Mouse (Mus musculus): Measurements from ENCODE around the gene B430306N03Rik. TPM values are rescaled to one million over a fixed set of nuclear protein-coding genes. Genes with fewer than 3 reads are reported as not detected.

The B430306N03Rik gene
- polyA plus RNA-seq, 1 experiment, result 9.1 TPM

DNA sequence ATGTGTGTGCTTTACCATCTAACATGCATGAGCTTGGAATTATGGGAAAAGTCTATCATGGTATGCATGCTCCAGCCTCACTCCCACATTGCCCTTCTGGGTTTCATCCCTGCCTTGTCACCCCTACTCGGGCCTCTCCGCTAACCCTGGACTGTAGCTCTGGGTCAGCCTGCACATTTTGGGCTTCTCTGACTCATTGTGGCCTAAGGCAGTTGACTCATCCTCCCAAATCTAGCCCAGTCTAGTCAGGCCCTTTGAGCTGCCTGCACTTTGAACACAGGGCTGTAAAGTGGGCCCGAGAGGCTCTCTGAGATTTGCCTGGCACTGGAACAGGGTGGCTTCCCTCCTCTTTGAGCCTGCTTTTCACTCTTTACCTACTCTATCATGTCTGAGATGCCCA lies 39.9 kb downstream of the B430306N03Rik start:
- H3K36me3 ChIP-seq (ENCODE audit: control insufficient read depth, insufficient read depth, low read length), result no peaks in the 10 kb centered on the region
- 89% methylated on average over 3 of the region's 3 CpGs for WGBS
- no peaks in the 10 kb centered on the region for H3K4me1 ChIP-seq (ENCODE audit: control insufficient read depth, insufficient read depth, insufficient read length)
- H3K27ac ChIP-seq (ENCODE audit: insufficient read depth, low read length), result no peak overlapping the region
- no peaks in the 10 kb centered on the region for H3K27me3 ChIP-seq (ENCODE audit: control insufficient read depth, insufficient read depth, low read length)
- DNase-seq (ENCODE audit: low read depth in 1 of 2, low spot score in 2 of 2), result no peak
- H3K4me3 ChIP-seq (ENCODE audit: extremely low read depth, insufficient read depth, insufficient read length), result no peak overlapping the region
- TF ChIP-seq POLR2A (IDR thresholded peaks at IDR 0.05; ENCODE audit: low read depth, low read length), result no peak
- no peak for TF ChIP-seq CTCF (IDR thresholded peaks at IDR 0.05; ENCODE audit: extremely low read depth, insufficient read depth, insufficient read length, insufficient replicate concordance)

DNA sequence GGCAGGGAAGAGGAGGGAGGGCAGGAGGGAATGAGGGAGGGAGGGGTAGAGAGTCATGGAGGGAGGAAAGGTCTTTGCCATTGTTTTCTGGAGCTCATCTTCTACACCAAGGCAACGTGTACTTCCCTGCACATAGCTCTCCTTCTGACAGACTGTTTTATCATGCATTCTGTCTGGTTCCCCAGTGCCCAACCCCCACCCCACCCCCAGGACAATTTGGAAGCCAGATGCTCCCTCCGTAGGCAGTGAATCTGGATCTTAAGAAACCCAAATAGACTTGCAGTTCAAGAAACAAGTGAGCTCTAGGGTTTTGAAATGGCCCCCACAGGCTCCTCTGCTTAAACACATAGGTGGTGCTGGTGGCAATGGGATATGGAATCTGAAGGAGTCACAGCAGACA lies 42.0 kb downstream of the B430306N03Rik start:
- 75% methylated on average over 2 of the region's 2 CpGs for WGBS
- H3K4me1 ChIP-seq (ENCODE audit: control insufficient read depth, insufficient read depth, insufficient read length), result no peaks in the 10 kb centered on the region
- no peak for DNase-seq (ENCODE audit: low read depth in 1 of 2, low spot score in 2 of 2)
- no peaks in the 10 kb centered on the region for H3K27me3 ChIP-seq (ENCODE audit: control insufficient read depth, insufficient read depth, low read length)
- TF ChIP-seq CTCF (IDR thresholded peaks at IDR 0.05; ENCODE audit: extremely low read depth, insufficient read depth, insufficient read length, insufficient replicate concordance), result no peak
- no peak for TF ChIP-seq POLR2A (IDR thresholded peaks at IDR 0.05; ENCODE audit: low read depth, low read length)
- no peaks in the 10 kb centered on the region for H3K36me3 ChIP-seq (ENCODE audit: control insufficient read depth, insufficient read depth, low read length)
- H3K27ac ChIP-seq (ENCODE audit: insufficient read depth, low read length), result no peak overlapping the region
- no peak overlapping the region for H3K4me3 ChIP-seq (ENCODE audit: extremely low read depth, insufficient read depth, insufficient read length)

DNA sequence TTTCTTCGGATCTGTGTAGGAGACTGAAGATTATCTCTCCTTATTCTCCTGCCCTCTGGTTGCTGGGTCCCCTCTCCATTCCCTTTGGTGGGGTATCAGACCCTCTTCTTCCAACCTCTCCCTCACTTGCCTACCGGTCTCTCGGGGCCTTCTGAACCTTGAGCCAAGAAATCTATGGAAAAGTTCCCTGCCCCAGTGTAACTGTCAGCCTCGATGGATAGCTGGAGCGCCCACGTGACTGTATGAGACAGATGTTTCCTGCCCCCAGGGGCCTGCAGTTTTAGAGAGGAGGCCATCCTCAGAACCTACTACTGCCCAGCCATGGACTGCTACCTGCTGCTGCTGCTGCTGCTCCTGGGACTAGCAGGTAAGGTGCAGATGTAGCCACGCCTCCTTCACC lies 43.7 kb downstream of the B430306N03Rik start, which contains the start of gene Treml1:
Gene Treml1 (plus strand): TSS at position 301 of the 400 bp plus-strand sequence.
- no peaks in the 10 kb centered on the region for H3K36me3 ChIP-seq (ENCODE audit: control insufficient read depth, insufficient read depth, low read length)
- WGBS, result 51% methylated on average over 7 of the region's 7 CpGs

DNA sequence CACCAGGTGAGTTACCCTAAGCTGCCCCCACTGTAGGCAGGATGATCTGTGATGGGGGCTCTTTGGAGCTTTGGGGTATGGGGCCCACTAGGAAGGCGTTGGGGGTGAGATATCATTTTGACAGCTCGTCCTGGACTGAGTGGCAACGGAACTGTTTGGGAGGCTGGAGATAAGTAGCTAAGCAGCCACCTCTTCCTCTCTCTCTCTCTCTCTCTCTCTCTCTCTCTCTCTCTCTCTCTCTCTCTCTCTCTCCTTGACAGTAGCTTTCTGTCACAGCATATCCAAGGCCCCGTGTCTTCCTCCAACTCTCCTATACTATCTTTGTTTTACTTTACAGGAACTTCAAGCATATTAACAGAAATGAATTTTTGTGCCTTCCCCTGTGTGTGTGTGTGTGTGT lies 44.5 kb downstream of the B430306N03Rik start:
- Histone ChIP-seq H3K27ac (ENCODE audit: insufficient read depth, low read length) (no peak overlapping the region), H3K27me3 (ENCODE audit: control insufficient read depth, insufficient read depth, low read length) (no peaks in the 10 kb centered on the region), H3K4me3 (ENCODE audit: extremely low read depth, insufficient read depth, insufficient read length) (no peak overlapping the region), H3K4me1 (ENCODE audit: control insufficient read depth, insufficient read depth, insufficient read length) (no peaks in the 10 kb centered on the region), H3K36me3 (ENCODE audit: control insufficient read depth, insufficient read depth, low read length) (no peaks in the 10 kb centered on the region)
- no peak for TF ChIP-seq POLR2A (IDR thresholded peaks at IDR 0.05; ENCODE audit: low read depth, low read length)
- TF ChIP-seq CTCF (IDR thresholded peaks at IDR 0.05; ENCODE audit: extremely low read depth, insufficient read depth, insufficient read length, insufficient replicate concordance), result no peak
- 12% methylated on average over 4 of the region's 4 CpGs for WGBS
- DNase-seq (ENCODE audit: low read depth in 1 of 2, low spot score in 2 of 2), result no peak

More for the DNA sequence above, 43.7 kb downstream of the B430306N03Rik start, which contains the start of gene Treml1:
- no peak for TF ChIP-seq CTCF (IDR thresholded peaks at IDR 0.05; ENCODE audit: extremely low read depth, insufficient read depth, insufficient read length, insufficient replicate concordance)
- TF ChIP-seq POLR2A (IDR thresholded peaks at IDR 0.05; ENCODE audit: low read depth, low read length), result no peak
- Histone ChIP-seq H3K27ac (ENCODE audit: insufficient read depth, low read length) (no peak within 1 kb of the TSS), H3K27me3 (ENCODE audit: control insufficient read depth, insufficient read depth, low read length) (no peaks in the 10 kb centered on the region), H3K4me3 (ENCODE audit: extremely low read depth, insufficient read depth, insufficient read length) (no peak within 1 kb of the TSS), H3K4me1 (ENCODE audit: control insufficient read depth, insufficient read depth, insufficient read length) (no peaks in the 10 kb centered on the region)
- no peak for DNase-seq (ENCODE audit: low read depth in 1 of 2, low spot score in 2 of 2)

DNA sequence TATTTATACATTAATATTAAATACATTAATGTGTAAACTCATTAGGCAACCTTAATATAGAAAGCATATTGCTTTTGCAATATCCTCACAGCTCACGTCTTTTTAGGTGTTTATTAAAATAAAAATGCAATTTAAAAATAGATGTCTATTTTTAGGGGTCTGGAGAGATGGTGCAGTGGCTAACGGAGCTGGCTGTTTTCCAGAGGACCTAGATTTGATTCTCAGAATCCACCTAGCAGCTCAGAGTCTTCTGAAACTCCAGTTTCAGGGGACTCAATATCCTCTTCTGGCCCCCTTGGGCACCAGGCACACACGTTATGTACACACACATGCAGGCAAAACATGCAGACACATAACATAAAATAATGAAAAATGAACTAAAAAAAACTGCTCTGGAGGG lies 46.4 kb downstream of the B430306N03Rik start:
- no peak for DNase-seq (ENCODE audit: low read depth in 1 of 2, low spot score in 2 of 2)
- 60% methylated on average over 3 of the region's 3 CpGs for WGBS
- TF ChIP-seq POLR2A (IDR thresholded peaks at IDR 0.05; ENCODE audit: low read depth, low read length), result no peak
- no peak for TF ChIP-seq CTCF (IDR thresholded peaks at IDR 0.05; ENCODE audit: extremely low read depth, insufficient read depth, insufficient read length, insufficient replicate concordance)

DNA sequence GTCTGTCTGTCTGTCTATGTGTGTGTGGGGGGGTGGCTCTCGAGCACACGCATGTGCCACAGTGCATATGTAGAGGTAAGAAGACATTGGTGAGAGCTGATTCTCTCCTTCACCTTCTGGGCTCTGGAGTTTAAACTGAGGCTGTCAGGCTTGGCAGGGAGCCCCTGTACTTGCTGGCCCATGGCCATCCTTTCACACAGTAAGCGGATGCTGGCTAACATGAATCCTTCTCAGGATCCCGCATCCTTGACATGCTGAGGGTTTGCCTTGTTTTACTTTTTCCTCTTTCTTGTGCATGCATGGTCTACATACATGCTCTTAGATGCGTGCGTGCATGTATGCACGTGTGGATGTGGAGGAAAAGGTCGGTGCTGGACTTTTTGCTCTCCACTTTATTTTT lies 47.0 kb downstream of the B430306N03Rik start:
- WGBS, result 87% methylated on average over 8 of the region's 8 CpGs
- no peak overlapping the region for H3K4me3 ChIP-seq (ENCODE audit: extremely low read depth, insufficient read depth, insufficient read length)
- H3K27me3 ChIP-seq (ENCODE audit: control insufficient read depth, insufficient read depth, low read length), result no peaks in the 10 kb centered on the region
- no peak overlapping the region for H3K27ac ChIP-seq (ENCODE audit: insufficient read depth, low read length)
- TF ChIP-seq POLR2A (IDR thresholded peaks at IDR 0.05; ENCODE audit: low read depth, low read length) (no peak), CTCF (IDR thresholded peaks at IDR 0.05; ENCODE audit: extremely low read depth, insufficient read depth, insufficient read length, insufficient replicate concordance) (no peak)
- DNase-seq (ENCODE audit: low read depth in 1 of 2, low spot score in 2 of 2), result no peak
- no peaks in the 10 kb centered on the region for H3K4me1 ChIP-seq (ENCODE audit: control insufficient read depth, insufficient read depth, insufficient read length)
- H3K36me3 ChIP-seq (ENCODE audit: control insufficient read depth, insufficient read depth, low read length), result no peaks in the 10 kb centered on the region

More for the DNA sequence above, 46.4 kb downstream of the B430306N03Rik start:
- no peak overlapping the region for H3K4me3 ChIP-seq (ENCODE audit: extremely low read depth, insufficient read depth, insufficient read length)
- no peaks in the 10 kb centered on the region for H3K4me1 ChIP-seq (ENCODE audit: control insufficient read depth, insufficient read depth, insufficient read length)
- H3K27ac ChIP-seq (ENCODE audit: insufficient read depth, low read length), result no peak overlapping the region
- no peaks in the 10 kb centered on the region for H3K27me3 ChIP-seq (ENCODE audit: control insufficient read depth, insufficient read depth, low read length)
- H3K36me3 ChIP-seq (ENCODE audit: control insufficient read depth, insufficient read depth, low read length), result no peaks in the 10 kb centered on the region

DNA sequence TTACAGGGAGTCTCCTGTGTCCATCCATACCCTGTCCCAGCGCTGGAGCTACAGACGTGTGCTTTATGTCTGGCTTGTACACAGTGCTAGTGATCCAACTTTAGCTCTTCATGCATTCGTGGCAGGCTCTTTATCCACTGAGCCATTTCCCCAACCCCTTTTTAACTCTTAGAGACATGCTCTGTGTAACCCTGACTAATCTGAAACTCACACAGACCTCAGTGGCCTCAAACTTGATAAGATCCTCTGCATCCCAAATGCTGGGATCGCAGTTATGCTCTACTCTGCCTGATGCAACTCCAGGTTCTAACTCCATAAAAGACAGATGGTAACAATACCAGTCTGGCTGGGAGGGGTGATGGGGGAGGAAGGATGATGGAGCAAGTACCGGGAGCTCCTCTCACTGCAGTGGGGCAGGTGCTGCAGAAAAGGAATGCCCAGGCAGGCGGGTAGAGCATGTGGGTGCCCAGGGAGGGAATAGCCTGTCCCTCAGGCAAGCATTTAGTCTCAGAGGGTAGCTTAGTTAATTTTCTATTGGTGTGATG lies 47.6 kb downstream of the B430306N03Rik start:
- Histone ChIP-seq H3K27ac (ENCODE audit: insufficient read depth, low read length) (no peak overlapping the region), H3K4me3 (ENCODE audit: extremely low read depth, insufficient read depth, insufficient read length) (no peak overlapping the region), H3K36me3 (ENCODE audit: control insufficient read depth, insufficient read depth, low read length) (no peaks in the 10 kb centered on the region), H3K4me1 (ENCODE audit: control insufficient read depth, insufficient read depth, insufficient read length) (no peaks in the 10 kb centered on the region), H3K27me3 (ENCODE audit: control insufficient read depth, insufficient read depth, low read length) (no peaks in the 10 kb centered on the region)
- TF ChIP-seq POLR2A (IDR thresholded peaks at IDR 0.05; ENCODE audit: low read depth, low read length), result no peak
- TF ChIP-seq CTCF (IDR thresholded peaks at IDR 0.05; ENCODE audit: extremely low read depth, insufficient read depth, insufficient read length, insufficient replicate concordance), result no peak
- 82% methylated on average over 6 of the region's 6 CpGs for WGBS
- no peak for DNase-seq (ENCODE audit: low read depth in 1 of 2, low spot score in 2 of 2)

Measured in spleen, adult 2 months (tissue).